Mouse (Mus musculus): ENCODE measurements at regions not wholly inside any gene's neighbourhood (a gene's known extent, or its start where the extent isn't known, plus 50 kb on each side); places are given as distances from the start of the nearest gene placed in this dataset.

DNA sequence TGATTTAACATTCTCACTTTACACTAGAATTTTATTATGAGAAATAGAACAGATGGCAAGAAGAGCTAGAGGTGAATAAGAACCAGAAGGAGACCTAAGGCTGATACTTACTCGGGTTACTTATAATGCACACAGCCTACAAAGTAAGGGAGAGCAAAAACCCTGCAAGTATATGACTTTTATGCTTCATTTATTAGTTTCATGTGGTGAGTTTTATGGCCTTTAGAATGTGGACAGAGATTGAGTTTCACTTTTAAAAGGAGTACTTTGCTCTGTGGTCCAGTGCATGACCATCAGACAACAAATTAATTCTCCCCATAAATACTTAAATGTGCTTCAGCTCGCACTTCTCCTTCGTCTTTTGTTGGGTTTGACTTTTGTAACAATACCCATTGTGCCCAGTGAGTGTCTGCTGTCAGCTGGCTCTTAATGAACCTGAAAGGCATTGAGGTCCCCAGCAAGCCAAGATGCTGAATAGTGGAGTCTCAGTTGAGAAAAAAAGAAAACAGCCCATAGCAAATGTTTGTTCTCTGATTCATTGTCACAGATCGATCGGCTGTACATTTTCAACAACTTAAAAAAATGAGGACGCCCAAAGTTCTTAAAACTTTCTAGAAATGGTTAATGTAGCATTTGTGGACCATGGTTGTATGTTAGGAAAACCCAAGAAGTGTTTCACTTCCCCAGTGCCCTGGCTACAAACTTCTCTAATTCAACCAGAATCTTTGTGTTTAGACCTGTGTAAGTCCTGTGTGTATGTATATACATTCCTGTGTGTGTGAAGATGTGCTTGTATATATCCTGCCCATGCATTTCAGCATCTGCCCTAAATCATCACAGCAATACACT, 194.5 kb downstream of the Gm5426 start:
- Histone ChIP-seq H3K4me2 (replicated peaks) (no peak overlapping the region), H3K27me3 (no peaks in the 10 kb centered on the region), H3K9me3 (replicated peaks) (no peaks in the 10 kb centered on the region), H3K27ac (replicated peaks) (no peak overlapping the region), H3K9ac (no peak overlapping the region), H3K36me3 (no peaks in the 10 kb centered on the region), H3K4me1 (no peaks in the 10 kb centered on the region; the same call in none of the 2 replicates), H3K4me3 (replicated peaks) (no peak overlapping the region)
- 71% methylated on average over 6 of the region's 6 CpGs for WGBS
- no peak for ATAC-seq (ENCODE audit: insufficient number of reproducible peaks, low FRiP score, low TSS enrichment, low read depth)

DNA sequence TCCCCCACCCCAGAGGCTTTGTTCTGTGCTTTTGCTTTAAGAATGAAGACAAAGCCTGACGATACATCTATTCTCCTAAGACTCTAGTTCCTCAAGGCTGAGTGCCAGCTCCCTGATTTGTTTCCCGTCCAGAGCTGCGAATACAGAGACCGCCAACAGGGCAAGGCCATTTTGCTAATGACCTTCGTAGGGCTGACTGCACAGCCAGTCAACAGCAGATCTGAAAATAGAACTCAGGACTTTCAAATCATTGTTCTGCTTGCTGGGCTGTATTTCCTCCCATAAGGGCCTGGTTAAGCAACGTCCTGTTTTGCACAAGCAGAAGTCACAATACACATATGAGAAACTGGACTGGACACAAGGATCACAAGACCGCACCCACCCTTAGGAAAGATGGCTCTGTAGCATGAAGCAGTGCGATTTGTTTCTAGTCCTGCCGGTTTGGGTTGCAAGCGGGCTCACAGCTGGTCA, 196.4 kb downstream of the Gm5426 start:
- no peaks in the 10 kb centered on the region for H3K9me3 ChIP-seq (replicated peaks)
- no peak overlapping the region for H3K27ac ChIP-seq (replicated peaks)
- WGBS = 81% methylated on average over 10 of the region's 10 CpGs
- no peak overlapping the region for H3K4me2 ChIP-seq (replicated peaks)
- H3K4me3 ChIP-seq (replicated peaks) = no peak overlapping the region
- no peaks in the 10 kb centered on the region for H3K27me3 ChIP-seq
- no peaks in the 10 kb centered on the region for H3K36me3 ChIP-seq
- no peak overlapping the region for H3K9ac ChIP-seq
- no peak for ATAC-seq (ENCODE audit: insufficient number of reproducible peaks, low FRiP score, low TSS enrichment, low read depth)
- H3K4me1 ChIP-seq = no peaks in the 10 kb centered on the region; the same call in none of the 2 replicates

DNA sequence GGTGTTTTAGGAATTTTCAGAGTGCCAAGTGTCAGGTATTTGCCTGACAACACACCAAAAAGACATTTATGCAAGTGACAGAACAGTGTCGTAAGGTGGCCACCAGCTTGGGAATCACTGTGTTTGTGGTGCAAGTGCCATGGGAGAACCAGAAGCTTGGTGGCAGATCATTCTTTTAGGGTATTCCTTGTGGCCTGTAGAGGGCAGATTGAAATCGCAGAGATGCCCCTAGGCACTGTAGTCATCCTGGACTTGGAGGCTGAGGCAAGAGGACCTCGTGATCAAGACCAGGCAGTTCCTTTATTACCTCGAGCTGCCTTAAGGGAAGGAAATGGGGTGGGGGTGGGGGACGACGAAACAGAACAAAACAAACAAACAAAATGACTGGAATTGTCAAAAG, 196.8 kb downstream of the Gm5426 start:
- Histone ChIP-seq H3K4me3 (replicated peaks) (no peak overlapping the region), H3K9me3 (replicated peaks) (no peaks in the 10 kb centered on the region), H3K4me1 (no peaks in the 10 kb centered on the region; the same call in none of the 2 replicates), H3K36me3 (no peaks in the 10 kb centered on the region), H3K27me3 (no peaks in the 10 kb centered on the region), H3K27ac (replicated peaks) (no peak overlapping the region), H3K9ac (no peak overlapping the region), H3K4me2 (replicated peaks) (no peak overlapping the region)
- ATAC-seq (ENCODE audit: insufficient number of reproducible peaks, low FRiP score, low TSS enrichment, low read depth) = no peak
- 66% methylated on average over 6 of the region's 6 CpGs for WGBS

DNA sequence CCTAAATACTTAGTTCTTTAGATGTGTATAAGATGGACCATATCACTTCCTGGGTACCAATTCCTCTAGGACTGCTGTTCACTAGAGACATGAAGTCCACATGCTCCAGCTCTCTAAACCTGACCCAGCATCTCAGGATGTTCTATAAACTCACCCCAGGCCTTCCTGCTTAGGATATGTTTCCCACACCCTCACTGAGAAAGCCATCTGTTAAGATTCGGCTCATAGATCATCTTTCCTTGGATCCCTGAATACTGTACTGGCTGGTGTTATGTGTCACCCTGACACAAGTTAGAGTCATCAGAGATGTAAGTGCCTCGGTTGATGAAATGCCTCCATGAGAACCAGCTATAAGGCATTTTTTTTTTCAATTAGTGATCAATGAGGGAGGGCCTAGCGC, 199.9 kb downstream of the Gm5426 start:
- Histone ChIP-seq H3K9ac (no peak overlapping the region), H3K4me1 (no peaks in the 10 kb centered on the region; the same call in none of the 2 replicates), H3K4me2 (replicated peaks) (no peak overlapping the region), H3K27me3 (no peaks in the 10 kb centered on the region), H3K9me3 (replicated peaks) (no peaks in the 10 kb centered on the region), H3K27ac (replicated peaks) (no peak overlapping the region), H3K36me3 (no peaks in the 10 kb centered on the region), H3K4me3 (replicated peaks) (no peak overlapping the region)
- ATAC-seq (ENCODE audit: insufficient number of reproducible peaks, low FRiP score, low TSS enrichment, low read depth) = no peak
- WGBS = 82% methylated on average over 3 of the region's 3 CpGs

DNA sequence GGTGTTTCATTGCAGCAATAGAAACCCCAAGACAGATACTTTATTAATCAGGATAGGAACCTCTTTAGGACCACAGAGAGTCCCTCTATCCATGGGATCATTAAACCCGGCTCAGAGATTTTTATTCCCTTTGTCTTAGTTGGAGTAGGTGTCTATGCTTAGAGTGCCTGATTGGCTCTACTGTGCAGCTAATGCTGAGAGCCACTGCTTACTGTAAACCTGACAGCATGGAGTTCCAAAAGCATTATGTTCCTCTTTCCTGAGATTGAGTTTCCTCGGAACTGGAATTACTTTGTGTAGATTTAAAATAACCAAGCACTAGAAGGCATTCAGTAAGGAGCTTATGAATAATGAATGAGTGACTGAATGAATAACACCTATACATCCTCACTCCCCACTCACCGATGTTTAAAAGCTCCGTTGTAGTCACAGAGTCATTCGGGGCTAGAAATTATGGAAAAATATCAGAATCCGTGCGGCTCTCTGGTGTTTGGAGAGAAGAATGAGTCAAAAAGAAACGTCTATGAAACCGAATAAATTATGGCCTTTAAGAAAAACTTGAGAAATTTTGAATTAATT, 200.8 kb downstream of the Gm5426 start:
- Histone ChIP-seq H3K4me2 (replicated peaks) (no peak overlapping the region), H3K27ac (replicated peaks) (no peak overlapping the region), H3K9me3 (replicated peaks) (no peaks in the 10 kb centered on the region), H3K4me1 (no peaks in the 10 kb centered on the region; the same call in none of the 2 replicates), H3K4me3 (replicated peaks) (no peak overlapping the region), H3K9ac (no peak overlapping the region), H3K36me3 (no peaks in the 10 kb centered on the region), H3K27me3 (no peaks in the 10 kb centered on the region)
- ATAC-seq (ENCODE audit: insufficient number of reproducible peaks, low FRiP score, low TSS enrichment, low read depth) = no peak
- WGBS = 69% methylated on average over 9 of the region's 9 CpGs

DNA sequence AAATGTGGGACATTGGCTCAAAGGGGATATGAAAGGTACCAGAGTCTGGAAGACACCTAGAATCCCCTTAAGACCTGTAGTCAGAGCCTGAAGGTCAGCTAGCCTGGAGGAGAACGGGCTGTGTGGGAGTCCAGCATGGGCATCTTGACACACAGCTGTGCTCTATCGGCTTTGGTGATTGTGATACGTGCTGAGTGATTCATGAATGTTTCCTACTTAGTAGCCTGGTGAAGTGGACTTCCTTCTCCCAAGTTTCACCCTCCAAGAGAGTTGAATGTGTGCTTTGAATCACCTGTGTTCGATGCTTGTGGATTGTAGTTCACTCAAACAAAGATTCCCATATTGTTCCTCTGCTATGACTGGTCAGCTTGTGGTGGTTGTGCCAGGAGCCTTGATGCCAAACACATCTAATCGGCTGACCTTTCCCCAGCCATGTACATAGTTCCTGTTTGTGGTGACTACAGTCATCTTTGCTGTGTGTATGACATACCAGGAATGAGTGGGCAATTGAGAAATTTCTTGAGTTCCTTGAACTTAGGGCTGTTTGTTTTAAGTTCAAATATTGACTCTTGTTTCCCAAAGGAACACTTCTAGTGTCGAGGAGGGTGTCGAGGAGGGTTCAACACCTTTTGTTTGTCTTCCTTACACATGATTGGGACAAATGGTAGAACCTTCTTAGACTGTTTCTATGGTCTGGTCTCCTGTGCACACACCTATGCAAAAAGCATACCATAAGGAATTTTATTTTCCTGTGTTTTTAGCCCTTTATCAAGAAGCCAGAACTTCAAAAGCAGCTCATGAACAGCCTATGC, 201.6 kb downstream of the Gm5426 start:
- Histone ChIP-seq H3K9me3 (replicated peaks) (no peaks in the 10 kb centered on the region), H3K27ac (replicated peaks) (no peak overlapping the region), H3K4me3 (replicated peaks) (no peak overlapping the region), H3K27me3 (no peaks in the 10 kb centered on the region), H3K36me3 (no peaks in the 10 kb centered on the region), H3K4me1 (no peaks in the 10 kb centered on the region; the same call in none of the 2 replicates), H3K9ac (no peak overlapping the region), H3K4me2 (replicated peaks) (no peak overlapping the region)
- ATAC-seq (ENCODE audit: insufficient number of reproducible peaks, low FRiP score, low TSS enrichment, low read depth) = no peak
- 78% methylated on average over 7 of the region's 7 CpGs for WGBS

DNA sequence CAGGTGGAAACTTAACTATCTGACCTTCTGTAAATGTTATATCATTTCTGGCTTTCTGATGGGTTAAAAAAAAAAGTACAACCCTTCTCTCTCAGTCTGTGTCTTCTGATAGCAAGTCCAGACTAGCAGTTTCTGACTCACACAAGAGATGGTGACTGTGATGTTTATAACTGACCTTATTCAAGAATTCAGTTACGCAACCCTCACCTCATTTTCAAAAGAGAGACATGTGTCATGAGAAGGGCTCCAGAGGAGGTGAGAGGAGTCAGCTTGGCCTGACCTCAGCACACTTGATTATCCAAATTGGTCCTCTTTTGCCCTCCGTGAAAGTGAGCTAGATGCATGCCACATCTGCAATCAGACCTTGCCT, 202.2 kb downstream of the Gm5426 start:
- H3K9ac ChIP-seq = no peak overlapping the region
- H3K27ac ChIP-seq (replicated peaks) = no peak overlapping the region
- no peak for ATAC-seq (ENCODE audit: insufficient number of reproducible peaks, low FRiP score, low TSS enrichment, low read depth)
- H3K4me1 ChIP-seq = no peaks in the 10 kb centered on the region; the same call in none of the 2 replicates
- H3K4me3 ChIP-seq (replicated peaks) = no peak overlapping the region
- no peak overlapping the region for H3K4me2 ChIP-seq (replicated peaks)
- H3K36me3 ChIP-seq = no peaks in the 10 kb centered on the region
- 73% methylated on average over 2 of the region's 2 CpGs for WGBS
- H3K9me3 ChIP-seq (replicated peaks) = no peaks in the 10 kb centered on the region
- no peaks in the 10 kb centered on the region for H3K27me3 ChIP-seq

DNA sequence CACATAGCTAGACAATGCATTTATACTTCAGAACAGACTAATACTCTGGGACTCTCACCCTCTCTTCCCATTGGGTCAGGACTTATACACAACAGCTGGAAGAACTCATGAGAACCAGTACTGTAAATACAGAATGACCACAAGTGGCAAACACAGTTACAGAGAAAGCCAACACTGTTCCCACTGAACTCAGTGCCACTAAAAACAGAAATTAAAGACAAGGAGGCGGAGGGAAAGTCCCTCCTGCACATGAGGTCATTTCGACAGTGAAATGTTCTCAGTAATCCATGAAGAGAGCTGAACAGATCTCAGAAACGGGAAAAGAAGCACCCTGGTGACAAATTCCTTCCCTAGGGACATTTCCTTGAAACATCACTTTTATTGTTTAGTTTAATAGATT, 206.1 kb downstream of the Gm5426 start:
- no peak for ATAC-seq (ENCODE audit: insufficient number of reproducible peaks, low FRiP score, low TSS enrichment, low read depth)
- Histone ChIP-seq H3K27me3 (no peaks in the 10 kb centered on the region), H3K36me3 (no peaks in the 10 kb centered on the region), H3K9me3 (replicated peaks) (no peaks in the 10 kb centered on the region), H3K9ac (no peak overlapping the region), H3K4me2 (replicated peaks) (no peak overlapping the region), H3K27ac (replicated peaks) (no peak overlapping the region), H3K4me3 (replicated peaks) (no peak overlapping the region), H3K4me1 (no peaks in the 10 kb centered on the region)
- 68% methylated on average over 3 of the region's 3 CpGs for WGBS

DNA sequence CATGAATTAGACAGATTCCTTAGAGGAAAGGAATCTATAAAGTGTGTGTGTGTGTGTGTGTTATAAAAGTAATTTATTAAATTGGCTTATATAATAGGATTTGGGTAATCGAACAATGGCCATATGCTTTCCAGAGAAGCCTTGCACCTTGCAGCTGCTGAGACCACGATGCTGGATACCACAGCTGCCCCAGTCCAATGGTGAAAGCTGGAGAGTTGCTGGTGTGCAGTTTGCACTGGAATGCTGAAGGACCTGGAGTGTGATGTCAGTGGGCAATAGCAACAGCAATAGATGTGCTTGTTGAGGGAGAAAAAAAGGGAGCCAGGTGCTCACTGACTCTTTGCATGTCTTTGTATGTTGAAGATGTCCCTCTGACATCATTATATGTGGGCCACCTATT, 207.3 kb downstream of the Gm5426 start:
- H3K36me3 ChIP-seq = no peaks in the 10 kb centered on the region
- H3K27ac ChIP-seq (replicated peaks) = no peak overlapping the region
- WGBS = 85% methylated on average over 2 of the region's 2 CpGs
- no peak overlapping the region for H3K4me2 ChIP-seq (replicated peaks)
- no peak overlapping the region for H3K4me3 ChIP-seq (replicated peaks)
- no peak overlapping the region for H3K9ac ChIP-seq
- H3K4me1 ChIP-seq = no peaks in the 10 kb centered on the region
- H3K9me3 ChIP-seq (replicated peaks) = no peaks in the 10 kb centered on the region
- no peak for ATAC-seq (ENCODE audit: insufficient number of reproducible peaks, low FRiP score, low TSS enrichment, low read depth)
- no peaks in the 10 kb centered on the region for H3K27me3 ChIP-seq

DNA sequence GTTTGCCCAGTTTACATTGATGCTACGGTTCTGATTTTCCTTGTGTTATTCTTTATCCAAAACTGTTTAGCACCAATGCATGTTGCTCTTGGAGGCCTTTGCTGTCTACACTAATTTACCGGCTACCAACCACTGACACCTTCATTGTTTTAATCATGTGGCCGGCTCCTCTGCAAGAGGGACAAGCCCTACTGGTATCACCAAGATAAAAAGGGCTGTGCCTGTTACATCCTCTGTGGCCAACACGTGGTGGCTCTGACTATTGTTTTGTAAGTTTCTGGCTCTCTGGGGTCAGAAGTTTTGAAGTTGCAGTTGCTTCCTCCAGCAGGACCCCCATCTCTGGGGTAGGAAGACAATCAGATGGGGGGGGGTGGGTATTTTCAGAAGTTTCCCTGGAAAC, 214.3 kb downstream of the Gm5426 start:
- Histone ChIP-seq H3K9ac (no peak overlapping the region), H3K4me1 (no peaks in the 10 kb centered on the region), H3K27ac (replicated peaks) (no peak overlapping the region), H3K27me3 (no peaks in the 10 kb centered on the region), H3K4me2 (replicated peaks) (no peak overlapping the region), H3K36me3 (no peaks in the 10 kb centered on the region), H3K9me3 (replicated peaks) (no peaks in the 10 kb centered on the region), H3K4me3 (replicated peaks) (no peak overlapping the region)
- 78% methylated on average over 4 of the region's 4 CpGs for WGBS
- ATAC-seq (ENCODE audit: insufficient number of reproducible peaks, low FRiP score, low TSS enrichment, low read depth) = no peak

DNA sequence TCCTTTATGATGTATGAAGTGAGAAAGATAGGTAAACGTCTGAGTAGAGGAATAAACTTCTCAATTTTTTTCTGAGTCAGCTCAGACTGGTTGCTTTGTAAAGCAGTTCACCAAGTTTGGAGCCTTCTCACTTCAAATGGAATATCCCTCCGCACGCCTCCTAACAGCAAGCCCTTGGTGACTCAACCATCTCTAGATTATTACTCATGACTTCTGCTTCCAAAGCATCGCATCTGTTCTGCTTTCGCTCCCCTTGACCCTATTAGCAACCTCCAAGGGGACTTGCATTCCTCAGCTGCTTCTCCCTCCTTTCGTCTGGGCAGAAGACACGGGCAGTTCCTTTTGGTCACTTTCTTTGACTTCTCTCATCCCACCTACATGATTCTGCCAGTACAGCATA, 214.9 kb downstream of the Gm5426 start:
- Histone ChIP-seq H3K27ac (replicated peaks) (no peak overlapping the region), H3K36me3 (no peaks in the 10 kb centered on the region), H3K9me3 (replicated peaks) (no peaks in the 10 kb centered on the region), H3K27me3 (no peaks in the 10 kb centered on the region), H3K4me3 (replicated peaks) (no peak overlapping the region), H3K4me1 (no peaks in the 10 kb centered on the region), H3K4me2 (replicated peaks) (no peak overlapping the region), H3K9ac (no peak overlapping the region)
- WGBS = 73% methylated on average over 7 of the region's 7 CpGs
- ATAC-seq (ENCODE audit: insufficient number of reproducible peaks, low FRiP score, low TSS enrichment, low read depth) = no peak

Data from embryonic facial prominence, embryonic 15.5 days (tissue).